In the genomic region with DNA sequence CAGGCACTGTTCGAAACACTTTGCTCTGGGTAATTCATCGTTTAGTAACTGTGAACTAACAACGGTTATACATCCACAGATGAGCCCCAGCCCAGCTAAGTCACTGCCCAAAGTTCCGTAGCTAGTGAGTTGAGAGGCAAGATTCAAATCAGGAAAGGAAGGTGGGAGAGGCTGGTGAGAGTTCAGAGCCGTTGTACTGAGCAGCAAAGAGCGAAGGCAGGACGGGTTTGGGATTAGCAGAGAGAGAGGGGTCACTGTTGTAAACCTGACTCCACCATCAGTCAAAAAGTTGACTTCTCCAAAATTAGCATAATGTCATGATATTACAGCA, we compare ENCODE assay signal across 7 mouse cellular contexts.
DNase-seq lines count a peak whose midpoint lies in the region; ATAC-seq lines count a peak whose summit lies in the region.

No protein-coding gene starts in this region.

- ATAC-seq in liver, embryonic 12.5 days: no peak
- ATAC-seq in forebrain, embryonic 15.5 days (replicated peaks): no peak
- ATAC-seq in stomach, embryonic 14.5 days (ENCODE audit: insufficient number of reproducible peaks, insufficient read depth, low FRiP score, low read depth): no peak

- H3K4me2 ChIP-seq in liver, embryonic 12.5 days: peak overlapping the region; percentile 57; the same call in 1 of the 2 replicates
- peak overlapping the region; percentile 58 for H3K4me2 ChIP-seq in forebrain, embryonic 15.5 days (replicated peaks)
- peak overlapping the region; percentile 59 for H3K4me2 ChIP-seq in stomach, embryonic 14.5 days (replicated peaks; ENCODE audit: low read depth, low read length)

- H3K27ac ChIP-seq in liver, embryonic 12.5 days: no peak overlapping the region
- H3K27ac ChIP-seq in forebrain, embryonic 15.5 days (replicated peaks): peak overlapping the region; percentile 54; the same call in 1 of the 2 replicates
- H3K27ac ChIP-seq in limb, embryonic 10.5 days: peak overlapping the region; percentile 83
- no peak overlapping the region for H3K27ac ChIP-seq in stomach, embryonic 14.5 days (ENCODE audit: low read length)

- no peak overlapping the region for H3K4me3 ChIP-seq in liver, embryonic 12.5 days
- H3K4me3 ChIP-seq in forebrain, embryonic 15.5 days: peak overlapping the region; percentile 46
- peak overlapping the region; percentile 48 for H3K4me3 ChIP-seq in limb, embryonic 10.5 days
- H3K4me3 ChIP-seq in stomach, embryonic 14.5 days (ENCODE audit: low read depth, low read length): peak overlapping the region; percentile 26; the same call in 1 of the 2 replicates

- peaks cover 34% of the 10 kb centered on the region for H3K27me3 ChIP-seq in liver, embryonic 12.5 days (replicated peaks)
- no peaks in the 10 kb centered on the region for H3K27me3 ChIP-seq in forebrain, embryonic 15.5 days
- peaks cover 20% of the 10 kb centered on the region for H3K27me3 ChIP-seq in limb, embryonic 10.5 days (ENCODE audit: low read depth, poor library complexity, severe bottlenecking)
- H3K27me3 ChIP-seq in stomach, embryonic 14.5 days (ENCODE audit: control insufficient read depth, insufficient read depth, low read length): no peaks in the 10 kb centered on the region

- 25% methylated on average over 7 of the region's 7 CpGs for WGBS in liver, embryonic 12.5 days (ENCODE audit: insufficient replicate concordance)
- WGBS in forebrain, embryonic 15.5 days: 13% methylated on average over 7 of the region's 7 CpGs
- 10% methylated on average over 7 of the region's 7 CpGs for WGBS in limb, embryonic 10.5 days
- 22% methylated on average over 7 of the region's 7 CpGs for WGBS in stomach, embryonic 14.5 days

- H3K9ac ChIP-seq in liver, embryonic 12.5 days: no peak overlapping the region
- H3K9ac ChIP-seq in forebrain, embryonic 15.5 days (replicated peaks): peak overlapping the region; percentile 59
- no peak overlapping the region for H3K9ac ChIP-seq in stomach, embryonic 14.5 days (replicated peaks; ENCODE audit: low read depth, low read length)

- DNase-seq in liver: no peak
- no peak for DNase-seq in limb, embryonic 10.5 days (ENCODE audit: low spot score)
- no peak for DNase-seq in layer of hippocampus, postnatal 36 days
- DNase-seq in adrenal gland, postnatal 36 days: no peak

- H3K9me3 ChIP-seq in liver, embryonic 12.5 days (replicated peaks): no peaks in the 10 kb centered on the region
- H3K9me3 ChIP-seq in forebrain, embryonic 15.5 days: no peaks in the 10 kb centered on the region
- H3K9me3 ChIP-seq in limb, embryonic 10.5 days (replicated peaks): no peaks in the 10 kb centered on the region
- H3K9me3 ChIP-seq in stomach, embryonic 14.5 days (ENCODE audit: control insufficient read depth, low read depth, low read length): no peaks in the 10 kb centered on the region

- H3K36me3 ChIP-seq in liver, embryonic 12.5 days: no peaks in the 10 kb centered on the region
- peaks cover 10% of the 10 kb centered on the region; the same call in 1 of the 2 replicates for H3K36me3 ChIP-seq in forebrain, embryonic 15.5 days
- H3K36me3 ChIP-seq in limb, embryonic 10.5 days: peaks cover 12% of the 10 kb centered on the region
- H3K36me3 ChIP-seq in stomach, embryonic 14.5 days (ENCODE audit: control insufficient read depth, insufficient read depth, low read length): no peaks in the 10 kb centered on the region

- H3K4me1 ChIP-seq in liver, embryonic 12.5 days: no peaks in the 10 kb centered on the region
- peaks cover 29% of the 10 kb centered on the region for H3K4me1 ChIP-seq in forebrain, embryonic 15.5 days
- H3K4me1 ChIP-seq in limb, embryonic 10.5 days: peaks cover 54% of the 10 kb centered on the region
- 0 out of 2 replicates have a peak, but pooled peaks cover 4% of the 10 kb centered on the region for H3K4me1 ChIP-seq in stomach, embryonic 14.5 days (ENCODE audit: control insufficient read depth, insufficient read depth, low read length)

Comparison
In these comparisons a context has a peak if more than half of its experiments do, and no peak if none do; other contexts are left out.
1. H3K27ac ChIP-seq: peak in forebrain, embryonic 15.5 days (single experiment) and limb, embryonic 10.5 days (single experiment); none in liver, embryonic 12.5 days (single experiment) and stomach, embryonic 14.5 days (single experiment).
2. Peak in every context shown above with its lines, with median percentiles within 50 percentile points of each other: H3K4me2 ChIP-seq.